Mouse (Mus musculus) neural tube, embryonic 14.5 days (tissue): ENCODE data around the gene Nop10. TPM values are rescaled to one million over a fixed set of nuclear protein-coding genes. Genes with fewer than 3 reads are reported as not detected.
"Not testable (repeated sequence)": the region's sequence is repeated elsewhere in the genome, so short reads cannot be mapped to it uniquely, and the experiment has no call there.

Experiments used
- ATAC-seq: fragments of 200-750 bp; cut with Nextera tagmentation; 2 replicates; pipeline ENCODE4 v1.8.0; 2017; ENCODE audit warnings: low read depth, mild to moderate bottlenecking, moderate TSS enrichment, moderate library complexity
- H3K27ac ChIP-seq: fragments of 300-500 bp; sonication (generic); 2 replicates; pipeline ENCODE4 v1.5.1; 2014; ENCODE audit warnings: low read depth, mild to moderate bottlenecking, control low read depth, low read length, moderate library complexity, mixed read lengths
- H3K27me3 ChIP-seq: fragments of 300-500 bp; sonication (generic); 2 replicates; pipeline ENCODE4 v1.6.1; 2014; ENCODE audit warnings: low read length; ENCODE audit not compliant: control insufficient read depth, insufficient read depth
- H3K36me3 ChIP-seq: fragments of 300-500 bp; sonication (generic); 2 replicates; pipeline ENCODE4 v1.6.1; 2014; ENCODE audit warnings: low read length, mixed read lengths; ENCODE audit not compliant: control insufficient read depth, insufficient read depth
- H3K4me1 ChIP-seq: fragments of 300-500 bp; sonication (generic); 2 replicates; pipeline ENCODE4 v1.6.1; 2014; ENCODE audit warnings: low read length; ENCODE audit not compliant: control insufficient read depth, insufficient read depth
- H3K4me2 ChIP-seq: fragments of 300-500 bp; sonication (generic); 2 replicates; pipeline ENCODE4 v1.6.1; 2014; ENCODE audit warnings: mild to moderate bottlenecking, low read depth, low read length, control low read depth
- H3K4me3 ChIP-seq: fragments of 300-500 bp; sonication (generic); 2 replicates; pipeline ENCODE4 v1.5.1; 2014; ENCODE audit warnings: low read depth, low read length, control low read depth, mixed read lengths
- H3K9ac ChIP-seq: fragments of 300-500 bp; sonication (generic); replicated peaks from 2 replicates; pipeline ENCODE4 v1.6.1; 2014; ENCODE audit warnings: low read depth, mild to moderate bottlenecking, control low read depth, low read length, mixed read lengths
- H3K9me3 ChIP-seq: fragments of 300-500 bp; sonication (generic); 2 replicates; pipeline ENCODE4 v1.6.1; 2016; ENCODE audit warnings: low read length; ENCODE audit not compliant: control insufficient read depth
- WGBS: fragments of 180-500 bp; shearing (Covaris S2); extraction: QIAGEN DNeasy Blood & Tissue Kit; methylation state at CpG from one replicate; pipeline ENCODE4 v1.1.7; 2014; 5-methylcytosine and 5-hydroxymethylcytosine counted together
- polyA plus RNA-seq: library from polyadenylated mRNA; unstranded; fragments of >200 nt; fragmentation: Nextera tagmentation; extraction: Ambion mirVana; gene quantifications from 2 replicates; pipeline ENCODE4 v1.2.1, GENCODE M21; 2014

Gene Nop10
- polyA plus RNA-seq, 1 experiment from 2014 or later, result 185 TPM

- no peaks in the 10 kb centered on the region for H3K36me3 ChIP-seq
- no peaks in the 10 kb centered on the region for H3K27me3 ChIP-seq
- no peak for ATAC-seq
- peaks cover 4% of the 10 kb centered on the region; the same call in 1 of the 2 replicates for H3K4me1 ChIP-seq
- no peak overlapping the region for H3K27ac ChIP-seq
- no peak overlapping the region for H3K9ac ChIP-seq
- WGBS, result 100% methylated on average over 2 of the region's 2 CpGs
- H3K4me2 ChIP-seq, result no peak overlapping the region
- H3K4me3 ChIP-seq, result no peak overlapping the region
- no peaks in the 10 kb centered on the region for H3K9me3 ChIP-seq
Measured at GRCm38 (mm10) chr2:112272909-112273308, 11.2 kb downstream of the Nop10 start.

DNA sequence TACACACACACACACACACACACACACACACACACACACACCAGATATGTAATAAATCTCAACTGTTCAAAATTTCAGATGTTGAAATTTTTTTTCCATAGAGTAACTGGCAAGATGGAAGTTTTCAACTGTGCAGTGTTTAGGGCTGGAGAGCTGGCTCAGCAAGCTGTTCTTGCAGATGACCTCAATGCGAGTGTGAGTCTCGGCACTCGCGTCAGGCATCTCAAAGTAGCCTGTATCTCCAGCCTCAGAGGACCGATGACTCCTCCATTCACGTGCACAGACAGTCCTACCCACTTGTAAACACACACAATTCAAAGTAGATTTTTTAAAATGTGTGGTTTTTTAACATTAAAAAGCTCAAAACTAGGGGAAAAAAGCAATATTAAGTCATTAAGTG, 11.7 kb downstream of the Nop10 start:
- Histone ChIP-seq H3K4me3 (no peak overlapping the region), H3K27me3 (no peaks in the 10 kb centered on the region), H3K9ac (no peak overlapping the region), H3K27ac (no peak overlapping the region), H3K4me2 (no peak overlapping the region), H3K36me3 (no peaks in the 10 kb centered on the region), H3K9me3 (no peaks in the 10 kb centered on the region), H3K4me1 (0 out of 2 replicates have a peak, but pooled peaks cover 1% of the 10 kb centered on the region)
- WGBS, result 86% methylated on average over 6 of the region's 6 CpGs
- no peak for ATAC-seq

DNA sequence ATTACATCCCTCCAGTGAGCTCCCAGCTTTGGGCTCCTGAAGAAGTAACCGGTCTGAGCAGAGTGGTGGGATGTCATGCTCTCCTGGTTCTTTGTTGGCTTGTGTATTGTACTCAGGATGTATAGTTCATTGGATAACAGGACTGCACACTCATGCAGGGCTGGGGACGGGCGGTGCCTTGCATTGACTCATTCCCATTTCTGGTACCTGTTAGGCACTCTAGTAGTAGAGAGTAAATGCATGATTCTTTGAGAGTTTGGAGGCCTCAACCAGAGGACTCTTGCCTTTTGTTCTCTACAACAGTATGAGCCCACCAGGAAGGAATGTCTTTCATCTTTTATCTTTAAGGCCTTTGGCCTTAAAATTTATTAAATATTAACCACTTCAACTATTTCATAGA, 15.1 kb downstream of the Nop10 start:
- Histone ChIP-seq H3K9ac (no peak overlapping the region), H3K27me3 (no peaks in the 10 kb centered on the region), H3K4me3 (no peak overlapping the region), H3K4me1 (no peaks in the 10 kb centered on the region), H3K9me3 (no peaks in the 10 kb centered on the region), H3K27ac (no peak overlapping the region), H3K36me3 (no peaks in the 10 kb centered on the region), H3K4me2 (no peak overlapping the region)
- ATAC-seq, result no peak
- WGBS, result 91% methylated on average over 3 of the region's 3 CpGs

- 75% methylated on average over 1 of the region's 1 CpGs for WGBS
Measured at GRCm38 (mm10) chr2:112282846-112283245, 21.1 kb downstream of the Nop10 start.

DNA sequence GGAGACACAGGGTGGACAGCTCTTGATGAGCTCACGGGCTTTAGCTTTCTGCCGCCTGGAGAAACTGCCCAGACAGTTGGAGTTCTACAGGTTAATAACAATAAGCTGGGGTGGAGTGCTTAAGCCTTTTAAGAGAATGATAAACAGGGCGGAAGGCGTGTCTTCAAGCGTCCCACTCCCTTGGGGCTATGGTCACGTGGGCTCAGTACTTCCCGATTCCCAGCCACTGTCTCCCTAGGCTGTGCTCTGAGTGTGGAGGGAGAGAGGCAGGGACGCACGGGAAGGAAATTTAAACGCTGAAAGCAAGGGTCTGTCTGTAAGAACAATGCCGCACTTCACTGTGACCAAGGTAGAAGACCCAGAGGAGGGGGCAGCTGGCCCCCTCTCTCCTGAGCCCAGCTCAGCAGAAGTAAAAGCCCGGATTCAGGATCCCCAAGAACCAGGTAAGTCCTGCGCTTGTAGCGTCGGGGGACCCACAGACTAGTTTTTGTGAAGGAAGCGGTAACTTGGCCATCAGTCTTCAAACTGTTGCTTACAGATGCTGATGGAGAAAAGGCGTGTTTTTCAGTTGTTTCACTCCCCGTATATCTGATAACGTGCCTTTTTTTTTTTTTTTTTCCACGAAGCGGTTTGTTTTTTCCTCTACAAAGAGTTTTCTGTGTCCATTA, 22.8 kb downstream of the Nop10 start:
- peak; percentile 88; the same call in 1 of the 2 replicates for ATAC-seq
- H3K27me3 ChIP-seq, result no peaks in the 10 kb centered on the region
- 2% methylated on average over 21 of the region's 21 CpGs for WGBS

More at GRCm38 (mm10) chr2:112282846-112283245, 21.1 kb downstream of the Nop10 start:
- no peaks in the 10 kb centered on the region for H3K9me3 ChIP-seq
- no peak overlapping the region for H3K4me2 ChIP-seq
- no peak overlapping the region for H3K27ac ChIP-seq
- no peak overlapping the region for H3K4me3 ChIP-seq
- H3K9ac ChIP-seq, result no peak overlapping the region
- H3K27me3 ChIP-seq, result no peaks in the 10 kb centered on the region
- no peaks in the 10 kb centered on the region for H3K36me3 ChIP-seq
- ATAC-seq, result no peak
- no peaks in the 10 kb centered on the region for H3K4me1 ChIP-seq

GRCm38 (mm10) chr2:112285031-112285390, 23.3 kb downstream of the Nop10 start:
- Histone ChIP-seq H3K4me1 (no peaks in the 10 kb centered on the region), H3K27me3 (no peaks in the 10 kb centered on the region), H3K4me3 (no peak overlapping the region; the same call in 1 of the 2 replicates), H3K27ac (no peak overlapping the region), H3K4me2 (peak overlapping the region; percentile 54), H3K36me3 (no peaks in the 10 kb centered on the region), H3K9ac (no peak overlapping the region), H3K9me3 (no peaks in the 10 kb centered on the region)
- 59% methylated on average over 6 of the region's 6 CpGs for WGBS
- ATAC-seq, result no peak

More for the DNA sequence above, 22.8 kb downstream of the Nop10 start:
- no peak overlapping the region for H3K27ac ChIP-seq
- peak overlapping the region; percentile 47; the same call in 1 of the 2 replicates for H3K9ac ChIP-seq
- H3K4me2 ChIP-seq, result peak overlapping the region; percentile 54
- peak overlapping the region; percentile 30 for H3K4me3 ChIP-seq
- H3K36me3 ChIP-seq, result no peaks in the 10 kb centered on the region
- no peaks in the 10 kb centered on the region for H3K9me3 ChIP-seq
- H3K4me1 ChIP-seq, result no peaks in the 10 kb centered on the region

DNA sequence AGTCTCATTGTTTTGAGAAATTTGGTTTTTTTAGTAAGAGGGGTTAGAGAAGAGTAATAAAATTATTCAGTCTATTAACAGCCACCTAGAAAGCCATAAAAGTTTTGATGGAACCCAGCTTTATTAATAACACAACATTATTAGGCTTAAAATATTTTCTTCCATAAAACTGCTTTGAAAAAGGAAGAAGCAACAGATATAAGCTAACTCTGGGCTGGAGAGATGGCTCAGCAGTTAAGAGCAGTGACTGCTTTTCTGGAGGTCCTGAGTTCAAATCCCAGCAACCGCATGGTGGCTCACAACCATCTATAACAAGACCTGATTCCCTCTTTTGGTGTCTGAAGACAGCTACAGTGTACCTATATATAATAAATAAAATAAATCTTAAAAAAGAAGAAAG, 24.3 kb downstream of the Nop10 start:
- not testable (repeated sequence) for H3K36me3 ChIP-seq, H3K27ac ChIP-seq, ATAC-seq, H3K9me3 ChIP-seq, H3K27me3 ChIP-seq, H3K4me3 ChIP-seq, H3K9ac ChIP-seq, H3K4me1 ChIP-seq, H3K4me2 ChIP-seq
- 81% methylated on average over 1 of the region's 1 CpGs for WGBS

- Histone ChIP-seq H3K4me1 (no peaks in the 10 kb centered on the region), H3K4me2 (no peak overlapping the region), H3K4me3 (no peak overlapping the region), H3K36me3 (no peaks in the 10 kb centered on the region), H3K9ac (no peak overlapping the region), H3K27ac (no peak overlapping the region), H3K27me3 (no peaks in the 10 kb centered on the region), H3K9me3 (no peaks in the 10 kb centered on the region)
- WGBS, result 74% methylated on average over 4 of the region's 4 CpGs
- no peak for ATAC-seq
Measured at GRCm38 (mm10) chr2:112287059-112287458, 25.3 kb downstream of the Nop10 start.

GRCm38 (mm10) chr2:112289507-112289906, 27.8 kb downstream of the Nop10 start:
- H3K4me3 ChIP-seq, result no peak overlapping the region
- H3K9me3 ChIP-seq, result no peaks in the 10 kb centered on the region
- no peak overlapping the region for H3K9ac ChIP-seq
- H3K36me3 ChIP-seq, result no peaks in the 10 kb centered on the region
- ATAC-seq, result no peak
- H3K4me1 ChIP-seq, result no peaks in the 10 kb centered on the region
- no peaks in the 10 kb centered on the region for H3K27me3 ChIP-seq
- WGBS, result 88% methylated on average over 3 of the region's 3 CpGs
- H3K27ac ChIP-seq, result no peak overlapping the region
- no peak overlapping the region for H3K4me2 ChIP-seq
